Mouse (Mus musculus) ovary, postnatal 14 days (tissue): Measurements from ENCODE around the gene Zfp110.
"Not testable (repeated sequence)": the region's sequence is repeated elsewhere in the genome, so short reads cannot be mapped to it uniquely, and the experiment has no call there.

Experiments used
- DNase-seq: peaks from one replicate; pipeline ENCODE4 v3.0.0; 2022; ENCODE audit warnings: low spot score

Gene Zfp110

DNA sequence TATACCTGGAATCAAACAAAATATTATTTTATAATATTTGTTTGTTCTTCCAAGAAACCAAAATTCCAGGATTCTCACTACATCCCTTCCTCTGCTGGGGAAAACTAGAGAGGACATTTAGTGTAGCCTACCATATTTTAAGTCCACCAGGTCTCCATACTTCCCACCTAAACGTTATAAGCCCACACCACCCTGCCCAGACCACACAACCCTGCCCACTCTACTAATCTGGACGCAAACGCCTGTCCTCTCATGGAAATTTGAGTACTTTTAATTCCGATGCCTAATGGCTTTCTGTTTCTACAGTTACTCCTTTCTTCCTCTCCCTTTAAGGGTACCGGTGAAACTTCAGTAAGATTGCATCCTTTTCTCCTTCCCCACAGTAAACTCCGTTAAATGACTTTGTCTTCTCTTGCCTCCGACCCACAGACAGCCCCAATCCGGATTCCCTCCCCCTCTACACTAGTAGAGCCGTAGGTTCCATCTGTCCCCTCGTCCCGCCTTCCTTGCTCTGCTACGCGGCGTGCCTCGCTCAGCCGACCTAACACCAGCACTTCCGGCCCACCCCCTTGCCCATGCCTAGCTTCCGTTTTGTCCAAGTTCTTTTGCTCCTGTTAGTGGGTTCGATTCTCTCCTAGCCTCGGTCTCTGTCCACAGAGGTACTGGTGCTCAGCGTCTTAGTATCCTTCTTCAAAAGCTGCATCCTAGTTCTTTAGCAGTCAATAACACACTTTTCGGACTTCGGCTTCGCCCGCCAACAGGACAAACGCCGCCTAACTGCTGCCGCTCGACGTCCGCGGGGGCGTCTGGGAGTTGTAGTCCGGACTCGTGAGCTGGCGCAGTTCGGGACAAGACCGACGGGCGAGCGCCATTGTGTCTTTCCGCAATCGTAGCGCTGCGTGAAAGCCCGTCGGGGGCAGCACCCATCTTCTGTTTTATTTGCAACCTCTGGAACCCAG is at the start of gene Zfp110:
TSS of gene Zfp110 (plus strand) at position 600 of the 959 bp plus-strand sequence.
- DNase-seq = peak; percentile 84

DNA sequence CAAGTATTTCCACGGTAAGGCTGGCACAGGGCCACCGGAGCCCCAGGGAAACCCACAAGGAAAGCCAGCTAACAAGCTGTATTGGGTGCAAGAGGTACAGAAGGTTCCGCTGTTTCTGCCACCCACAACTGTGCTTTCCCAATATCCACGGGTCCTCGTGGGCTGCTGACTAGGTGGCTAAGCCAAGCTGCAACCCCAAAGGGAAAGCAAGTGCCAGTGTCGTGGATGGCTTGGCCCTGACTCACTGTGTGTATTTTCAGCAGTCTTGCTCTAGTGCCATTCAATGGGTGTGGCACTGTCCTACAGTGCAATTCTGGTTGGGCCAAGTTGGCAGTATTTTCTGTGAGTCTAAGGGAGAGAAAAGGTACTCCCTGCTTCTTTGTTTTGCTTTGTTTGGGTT is 47.2 kb upstream of the Zfp110 start:
- no peak for DNase-seq

DNA sequence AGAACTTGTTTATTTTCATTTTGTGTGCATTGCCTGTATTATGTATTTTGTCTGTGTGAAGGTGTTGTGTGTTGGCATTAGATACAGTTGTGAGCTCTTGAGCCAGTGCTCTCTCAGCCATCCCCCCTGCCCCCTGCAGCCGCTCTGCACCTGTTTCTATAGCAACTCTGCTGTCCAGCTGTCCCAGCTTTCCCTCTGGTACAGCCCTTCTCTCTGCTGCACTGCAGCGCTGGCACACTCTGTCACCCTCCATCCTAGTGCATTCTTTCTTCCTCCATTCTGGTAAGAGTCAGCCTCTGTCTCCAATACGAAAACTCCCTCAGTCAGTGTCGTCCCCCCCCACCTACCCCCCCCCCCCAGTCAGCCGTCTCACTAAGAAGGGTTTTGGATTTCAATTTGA is 46.5 kb upstream of the Zfp110 start:
- DNase-seq = no peak

DNA sequence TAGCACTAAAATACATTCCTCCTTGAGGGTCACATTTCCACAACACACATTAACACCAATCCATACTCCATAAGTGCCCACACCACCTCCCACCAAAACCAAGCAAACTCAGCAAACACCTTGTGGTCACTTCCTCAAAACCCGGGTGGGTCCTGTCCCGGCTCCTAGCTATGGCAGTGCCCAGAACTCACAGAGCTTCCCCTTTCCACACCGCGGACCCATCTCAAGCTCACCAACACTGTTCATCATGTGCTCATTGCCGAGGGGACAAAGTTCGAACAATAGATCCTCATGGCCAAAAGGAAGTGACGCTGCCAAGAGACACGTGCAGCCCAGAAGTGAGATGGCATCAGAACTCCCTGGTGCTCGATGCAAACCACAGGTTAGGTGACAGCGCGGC is 41.9 kb upstream of the Zfp110 start:
- DNase-seq = not testable (repeated sequence)

DNA sequence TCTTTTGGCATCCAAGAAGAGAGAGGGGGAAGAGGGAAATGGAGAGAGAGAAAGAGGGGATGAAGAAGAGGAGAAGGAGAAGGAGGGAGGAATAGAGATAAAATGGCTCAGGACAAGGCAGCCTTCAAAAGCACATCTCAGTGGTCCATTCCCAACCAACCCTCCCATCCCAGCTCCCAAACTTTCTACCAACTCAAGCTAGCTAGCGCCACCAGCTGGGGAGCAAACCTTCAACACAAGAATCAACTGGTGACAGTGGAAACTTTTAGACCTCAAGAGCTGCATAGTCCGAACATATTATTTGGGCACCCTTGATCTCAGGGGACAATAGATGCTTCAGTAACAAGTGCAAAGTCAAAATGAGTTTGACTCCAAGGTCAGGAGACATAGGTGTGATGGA is 36.6 kb upstream of the Zfp110 start:
- no peak for DNase-seq

DNA sequence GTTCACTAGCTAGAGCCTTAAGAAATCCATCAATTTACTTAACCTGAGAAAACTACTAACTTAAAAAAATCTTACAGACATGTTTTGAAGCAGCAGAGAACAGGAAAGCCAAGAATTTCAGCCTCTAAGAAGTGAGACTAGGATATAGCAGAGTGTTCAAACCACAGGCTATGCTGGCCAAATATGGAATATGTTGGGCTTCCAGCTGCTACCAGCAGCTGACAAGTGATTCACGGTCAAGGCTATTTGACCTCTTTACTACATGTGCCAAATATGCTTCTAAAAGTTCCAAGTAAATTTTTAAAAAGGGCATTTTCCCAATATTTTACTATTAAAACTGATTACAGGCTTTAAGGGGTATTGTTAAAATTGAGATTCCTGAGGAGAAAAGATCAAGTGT is 35.0 kb upstream of the Zfp110 start:
- no peak for DNase-seq

DNA sequence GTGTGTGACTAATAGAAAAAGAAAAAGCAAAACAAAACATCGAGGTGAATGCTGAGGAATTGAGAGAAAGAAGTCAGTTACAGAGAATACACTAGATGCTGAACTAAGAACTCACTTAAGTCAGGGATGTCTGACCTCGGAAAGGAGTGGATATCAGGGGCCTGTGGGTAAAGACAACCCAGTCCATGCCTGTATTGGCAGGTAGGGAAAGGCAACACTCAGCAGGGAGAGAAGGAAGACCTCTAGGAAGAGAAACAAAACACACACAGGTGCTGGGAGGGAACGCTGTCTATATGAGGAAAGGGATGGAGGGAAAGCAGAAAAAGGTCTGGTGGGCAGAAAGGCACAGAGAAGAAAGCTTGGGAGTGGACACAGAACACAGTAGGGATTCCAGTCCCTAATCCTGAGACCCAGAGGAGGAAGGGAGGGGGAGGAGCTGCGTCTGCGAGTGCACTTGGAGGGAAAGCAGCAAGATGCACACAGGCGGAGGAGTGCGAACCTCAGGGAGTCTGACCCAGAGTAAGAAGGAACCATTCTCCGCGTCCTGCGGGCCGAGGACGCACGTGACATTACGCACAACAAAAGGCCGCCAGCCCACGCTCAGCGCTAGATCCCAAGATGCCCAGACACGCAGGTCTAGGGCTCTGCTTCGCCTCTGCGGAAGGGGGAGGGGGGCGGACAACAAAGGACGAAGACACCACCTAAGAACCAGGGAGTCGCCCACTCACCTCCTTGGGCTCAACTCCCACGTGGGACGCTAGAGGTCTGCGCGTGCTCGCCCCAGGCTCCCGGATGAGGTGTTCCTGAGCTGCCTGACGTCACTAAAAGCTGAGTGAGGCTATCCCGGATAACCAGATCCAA is 31.5 kb upstream of the Zfp110 start, which contains the start of gene Zscan18:
TSS of gene Zscan18 (minus strand) at position 770 of the 861 bp plus-strand sequence.
- DNase-seq = peak; percentile 53

DNA sequence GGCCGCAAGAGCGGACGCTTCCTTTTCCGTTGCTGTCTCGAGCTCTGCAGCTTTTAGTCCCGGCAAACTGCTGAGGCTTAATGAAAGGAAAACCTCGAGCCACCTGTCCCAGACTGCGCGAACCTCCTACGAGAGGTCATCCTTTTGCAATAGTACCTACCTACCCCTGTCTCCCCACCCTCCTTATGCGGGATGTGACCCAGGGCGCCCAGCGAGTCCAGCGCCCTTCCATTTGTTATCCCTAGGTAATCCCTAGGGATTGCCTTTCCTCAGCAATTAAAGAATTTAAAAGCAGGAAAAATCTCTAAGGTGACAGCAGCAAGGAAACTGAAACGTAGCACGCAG is 30.9 kb upstream of the Zfp110 start:
- DNase-seq = no peak

DNA sequence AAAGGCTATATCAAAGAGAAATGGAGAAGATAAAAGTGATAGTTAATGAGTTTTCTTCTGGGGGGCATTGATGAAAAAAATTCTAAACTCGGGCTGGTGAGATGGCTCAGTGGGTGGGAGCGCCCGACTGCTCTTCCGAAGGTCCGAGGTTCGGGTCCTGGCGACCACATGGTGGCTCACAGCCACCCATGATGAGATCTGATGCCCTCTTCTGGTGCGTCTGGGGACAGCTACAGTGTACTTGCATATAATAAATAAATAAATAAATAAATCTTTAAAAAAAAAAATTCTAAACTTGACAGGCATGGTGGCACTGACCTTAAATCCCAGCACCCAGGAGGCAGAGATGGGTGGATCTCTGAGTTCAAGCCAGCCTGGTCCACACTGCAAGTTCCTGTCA is 19.0 kb upstream of the Zfp110 start:
- no peak for DNase-seq

DNA sequence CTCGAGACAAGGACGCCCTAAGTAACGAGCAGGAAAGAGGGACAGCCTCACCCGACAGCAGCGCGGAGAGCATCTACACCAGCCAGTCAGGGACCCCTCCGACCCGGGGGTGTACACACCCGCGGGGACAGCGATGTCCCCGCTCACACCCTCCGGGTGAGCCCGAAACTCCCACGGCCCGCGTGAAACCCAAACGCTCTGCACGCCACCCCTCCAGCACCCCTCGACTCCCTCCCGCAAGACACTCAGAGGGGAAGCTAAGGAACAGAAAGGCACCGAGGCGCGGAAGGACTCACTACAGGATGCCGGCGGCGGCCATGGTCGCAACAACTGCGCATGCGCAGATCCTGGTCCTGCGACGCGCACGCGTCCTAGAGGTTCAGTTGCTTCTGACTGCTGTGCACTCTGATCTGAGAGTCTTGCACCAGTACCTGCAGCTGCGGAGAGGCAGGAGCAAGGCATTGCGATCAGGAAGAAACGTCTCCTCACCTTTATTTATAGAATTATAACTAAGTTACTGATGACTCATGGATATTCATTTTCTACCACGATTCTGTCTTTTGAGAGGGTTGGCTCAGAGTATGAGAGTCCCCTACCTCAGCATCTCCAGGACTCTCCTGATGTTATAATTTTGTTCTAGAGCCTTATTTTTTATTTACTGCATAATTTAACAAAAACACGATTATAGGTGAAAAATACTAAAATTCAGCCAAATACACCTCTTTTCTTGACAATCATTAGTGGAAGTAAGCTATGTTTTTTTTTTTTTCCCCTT is 15.9 kb upstream of the Zfp110 start, which contains the start of gene Zfp329:
TSS of gene Zfp329 (minus strand) at position 338 of the 775 bp plus-strand sequence.
- peak; percentile 89 for DNase-seq

DNA sequence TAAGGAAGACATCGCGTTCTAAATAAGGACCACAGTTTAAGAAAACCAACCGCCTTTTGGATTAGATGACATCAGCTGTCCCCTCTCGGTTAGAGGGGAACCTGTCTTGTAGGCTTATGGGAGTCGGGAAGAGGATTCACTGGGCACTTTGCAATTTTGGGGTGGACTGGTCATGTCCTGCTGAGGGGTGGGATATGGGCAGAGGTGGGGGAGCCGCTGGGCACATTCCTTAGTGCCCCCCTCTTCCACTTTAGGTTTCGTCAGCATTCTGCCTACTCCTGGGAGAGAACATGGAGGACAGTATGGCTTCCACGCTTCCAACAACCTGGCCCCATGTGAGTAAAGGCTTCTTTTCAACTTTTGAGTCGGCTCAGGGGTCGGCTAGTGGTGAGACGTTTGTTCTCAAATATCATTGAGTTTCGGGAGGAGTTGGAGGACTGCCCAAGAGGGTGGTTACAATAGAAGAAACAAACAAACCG is 671 bp downstream of the Zfp110 start:
- DNase-seq = peak; percentile 10

DNA sequence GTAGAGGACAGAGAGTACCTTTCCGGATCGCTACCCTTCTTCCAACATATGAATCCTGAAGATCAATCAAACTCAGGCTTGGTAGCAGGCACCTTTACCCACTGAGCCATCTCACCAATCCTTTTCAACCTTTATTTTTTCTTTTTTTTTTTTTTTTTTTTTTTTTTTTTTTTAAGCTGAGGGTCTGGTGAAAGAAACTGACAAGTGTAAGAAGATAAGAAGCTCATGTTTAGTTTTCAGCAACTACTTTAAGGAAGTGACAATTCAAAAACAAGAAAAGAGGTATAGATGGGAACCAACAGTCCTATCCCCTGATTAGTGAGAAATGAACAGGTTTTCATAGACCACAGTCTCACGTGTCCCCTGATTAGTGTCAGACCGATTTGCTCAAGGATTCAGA is 1.2 kb downstream of the Zfp110 start:
- DNase-seq = no peak

DNA sequence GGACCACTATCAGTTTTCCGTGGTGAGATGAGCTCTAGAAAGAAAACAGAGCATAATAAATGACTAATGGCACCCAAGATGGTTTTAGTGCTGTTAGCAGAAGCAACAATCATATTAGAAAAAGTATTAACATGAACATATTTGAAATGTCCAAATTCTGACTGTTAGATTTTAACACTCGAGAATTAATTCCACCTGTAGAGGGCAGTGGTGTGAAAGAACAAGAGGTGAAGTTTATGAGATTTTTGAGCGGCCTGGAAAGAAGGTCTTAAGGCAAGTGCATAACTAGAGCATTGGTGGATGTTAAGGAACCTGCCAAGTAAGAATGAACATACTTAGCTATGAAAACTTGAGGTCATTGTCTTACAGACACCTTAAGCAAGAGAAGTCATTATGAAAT is 39.7 kb downstream of the Zfp110 start:
- DNase-seq = peak; percentile 9

DNA sequence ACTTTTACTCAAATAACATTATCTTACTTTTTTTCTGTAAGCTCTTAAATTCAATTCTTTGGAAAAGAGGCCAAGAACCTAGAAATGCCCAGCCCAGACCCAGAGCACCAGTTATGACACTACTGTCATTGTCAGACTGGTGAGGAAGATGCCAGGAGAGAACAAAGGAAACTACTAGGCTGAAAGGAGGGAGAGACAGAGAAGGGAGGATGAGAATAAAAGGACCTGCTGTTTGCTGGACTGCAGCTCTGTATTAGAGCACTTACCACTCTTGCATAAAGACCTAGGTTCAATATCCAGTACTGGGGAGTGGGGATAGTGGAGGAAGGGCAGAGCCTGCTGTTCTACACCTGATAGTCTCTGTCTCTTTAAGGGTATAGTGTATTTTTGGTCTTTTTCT is 45.5 kb downstream of the Zfp110 start:
- DNase-seq = no peak

DNA sequence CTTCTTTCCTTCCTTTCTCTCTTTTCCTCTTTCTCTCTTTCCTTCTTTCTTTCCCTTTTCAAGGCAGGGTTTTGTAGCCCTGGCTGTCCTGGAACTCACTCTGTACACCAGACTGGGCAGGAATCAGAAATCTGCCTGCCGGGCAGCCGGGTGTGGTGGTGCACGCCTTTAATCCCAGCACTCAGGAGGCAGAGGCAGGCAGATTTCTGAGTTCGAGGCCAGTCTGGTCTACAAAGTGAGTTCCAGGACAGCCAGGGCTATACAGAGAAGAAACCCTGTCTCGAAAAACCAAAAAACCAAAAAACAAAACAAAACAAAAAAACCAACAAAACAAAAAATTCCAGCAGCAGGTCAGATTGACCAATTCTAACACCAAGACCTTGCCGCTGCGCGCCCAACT is 45.9 kb downstream of the Zfp110 start:
- not testable (repeated sequence) for DNase-seq

DNA sequence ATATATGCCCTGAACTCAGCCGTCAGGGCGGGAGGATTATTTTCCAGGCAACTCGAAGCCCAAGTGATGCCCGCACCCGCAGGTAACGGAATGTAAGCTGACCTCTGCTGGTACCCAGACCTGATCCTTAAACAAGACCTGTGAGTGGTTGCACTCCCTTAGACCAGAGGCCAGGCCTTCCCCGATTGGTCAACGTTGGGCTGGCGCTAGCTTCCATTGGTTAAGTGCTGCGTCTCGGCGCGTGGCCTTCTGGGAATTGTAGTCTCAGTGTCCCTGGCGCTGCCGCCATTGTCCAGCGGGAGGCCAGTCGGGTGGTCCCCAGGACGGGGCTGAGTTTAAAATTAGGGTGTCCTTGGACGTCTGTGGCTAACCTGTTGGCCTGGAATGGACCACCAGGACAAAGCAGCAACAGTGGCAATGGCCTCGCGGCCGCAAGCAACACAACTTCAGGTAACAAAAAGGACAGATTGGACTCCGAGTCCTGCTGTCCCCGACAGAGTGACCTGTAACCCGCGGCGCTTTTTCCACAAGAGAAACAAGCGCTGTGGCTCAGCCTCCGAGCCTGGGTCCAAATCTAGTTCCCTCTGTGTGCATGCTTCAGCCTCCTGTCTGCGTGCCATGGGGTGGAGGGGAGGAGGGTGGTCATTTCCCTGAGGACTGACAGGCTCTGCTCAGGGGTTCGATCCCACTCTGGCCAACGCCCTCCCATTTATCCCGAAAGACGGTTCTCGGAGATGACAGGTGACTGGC is 46.5 kb downstream of the Zfp110 start, which contains the start of gene Zfp128:
TSS of gene Zfp128 (plus strand) at position 267 of the 750 bp plus-strand sequence.
- DNase-seq = peak; percentile 87

DNA sequence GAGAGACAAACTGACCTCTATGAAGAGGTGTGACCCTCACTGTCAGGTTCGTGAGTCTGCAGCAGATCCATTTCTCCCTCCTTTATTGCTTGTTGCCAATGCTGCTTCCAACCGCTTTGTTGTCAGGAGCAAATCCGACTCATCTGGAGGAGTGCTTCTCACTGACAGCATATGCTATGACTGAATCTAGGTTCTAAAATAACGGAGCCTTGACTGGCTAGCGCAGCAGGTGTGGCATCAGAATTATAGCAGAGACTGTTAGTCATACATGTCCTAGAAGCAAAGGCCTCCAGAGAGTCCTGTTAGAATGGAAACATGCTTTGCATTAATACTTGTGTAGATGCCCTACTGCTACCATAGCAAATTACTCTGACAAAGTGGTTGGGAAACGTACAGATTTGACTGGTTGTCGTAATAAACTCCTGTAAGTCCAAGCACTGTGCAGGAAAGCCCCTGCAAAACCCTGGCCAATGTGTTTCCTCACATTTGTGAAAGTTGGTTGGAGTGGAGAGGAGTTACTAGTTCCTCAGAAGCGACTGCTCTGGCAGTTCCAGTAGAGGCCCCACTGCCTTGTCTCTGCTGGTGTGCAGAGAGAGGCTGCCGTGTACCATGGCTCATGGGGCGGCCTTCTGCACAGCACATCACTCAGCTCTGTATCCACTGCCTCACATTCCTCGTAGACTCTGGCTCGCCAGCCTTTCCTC is 52.2 kb downstream of the Zfp110 start:
- no peak for DNase-seq

DNA sequence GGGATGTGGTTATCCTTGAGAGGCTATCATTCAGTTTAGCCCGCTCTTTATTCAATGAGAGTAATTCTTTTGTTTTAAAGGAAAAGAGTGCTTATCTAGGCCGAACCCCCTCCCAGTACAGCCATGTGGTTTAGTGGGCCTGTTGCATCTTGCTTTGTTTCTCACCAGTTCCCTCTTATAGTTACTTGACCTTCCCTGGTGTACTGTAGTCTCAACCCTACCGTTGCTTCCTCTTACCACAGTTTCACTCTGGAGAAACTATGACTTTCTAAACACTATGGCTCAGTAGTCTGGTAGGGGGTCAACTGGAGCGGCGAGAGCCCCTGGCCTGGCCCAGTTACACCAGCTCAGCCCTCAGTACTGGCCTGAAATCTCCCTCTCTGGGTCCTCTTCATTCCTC is 53.0 kb downstream of the Zfp110 start:
- no peak for DNase-seq

DNA sequence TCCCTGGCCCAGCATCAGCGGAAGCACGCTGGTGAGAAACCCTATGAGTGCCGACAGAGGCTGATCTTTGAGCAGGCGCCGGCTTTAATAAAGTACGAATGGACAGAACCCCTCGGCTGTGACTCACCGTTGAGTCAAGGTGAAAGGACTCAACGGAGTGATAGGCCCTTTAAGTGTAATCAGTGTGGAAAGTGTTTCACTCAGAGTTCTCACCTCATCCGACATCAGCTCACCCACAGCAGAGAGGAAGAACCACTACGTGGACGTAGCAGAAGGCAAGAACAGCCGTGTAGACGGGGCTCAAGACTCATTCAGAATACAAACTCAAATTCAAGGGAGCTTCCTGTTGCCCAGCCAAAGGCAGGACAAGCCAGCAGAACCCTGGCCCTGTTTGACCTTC is 56.4 kb downstream of the Zfp110 start:
- no peak for DNase-seq

DNA sequence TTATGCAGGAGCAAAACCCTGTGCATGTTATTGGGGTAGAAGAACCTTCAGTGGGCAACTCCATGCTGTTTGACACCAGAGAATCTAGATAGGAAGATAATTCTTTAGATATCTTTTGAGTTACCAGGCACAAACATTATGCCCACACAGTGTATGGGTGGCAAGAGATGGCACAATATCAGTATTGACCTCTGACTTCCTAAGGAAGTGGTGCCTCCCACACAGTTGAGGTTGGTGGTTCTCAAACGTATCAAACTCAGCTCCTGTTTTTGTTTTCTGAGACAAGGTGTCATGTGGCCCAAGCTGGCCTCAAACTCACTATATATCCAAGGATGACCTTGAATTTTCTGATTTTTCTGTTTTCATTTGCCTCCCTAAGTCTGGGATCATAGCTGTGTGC is 56.8 kb downstream of the Zfp110 start:
- no peak for DNase-seq
